Mouse (Mus musculus) R1 (cell line): ENCODE measurements around the gene Atp4b.
"Not testable (repeated sequence)": the region's sequence is repeated elsewhere in the genome, so short reads cannot be mapped to it uniquely, and the experiment has no call there.

Experiments
- DNase-seq: peaks from one replicate; pipeline ENCODE4 v3.0.0-alpha.2; 2018; ENCODE audit warnings: low read depth, low spot score

Atp4b gene

GRCm38 (mm10) chr8:13382999-13383398, 13.6 kb downstream of the Atp4b start:
- no peak for DNase-seq

GRCm38 (mm10) chr8:13382536-13382935, 14.1 kb downstream of the Atp4b start:
- no peak for DNase-seq

- no peak for DNase-seq
Measured at GRCm38 (mm10) chr8:13381630-13382029, 15.0 kb downstream of the Atp4b start.

GRCm38 (mm10) chr8:13373151-13373662, 23.4 kb downstream of the Atp4b start:
- DNase-seq: peak; percentile 17

- DNase-seq: peak; percentile 82
Measured at GRCm38 (mm10) chr8:13361865-13362264, 34.8 kb downstream of the Atp4b start.

- no peak for DNase-seq
Measured at GRCm38 (mm10) chr8:13360213-13360612, 36.4 kb downstream of the Atp4b start.

- DNase-seq: no peak
Measured at GRCm38 (mm10) chr8:13356681-13357080, 39.9 kb downstream of the Atp4b start.

- peak; percentile 58 for DNase-seq
Measured at GRCm38 (mm10) chr8:13356221-13356620, 40.4 kb downstream of the Atp4b start.

GRCm38 (mm10) chr8:13353883-13354282, 42.7 kb downstream of the Atp4b start:
- DNase-seq: no peak

GRCm38 (mm10) chr8:13353155-13353833, 43.3 kb downstream of the Atp4b start:
- no peak for DNase-seq

- DNase-seq: no peak
Measured at GRCm38 (mm10) chr8:13352601-13353000, 44.0 kb downstream of the Atp4b start.

- no peak for DNase-seq
Measured at GRCm38 (mm10) chr8:13351593-13351992, 45.0 kb downstream of the Atp4b start.

GRCm38 (mm10) chr8:13350052-13350451, 46.6 kb downstream of the Atp4b start:
- no peak for DNase-seq

- no peak for DNase-seq
Measured at GRCm38 (mm10) chr8:13343134-13343533, 53.5 kb downstream of the Atp4b start.

GRCm38 (mm10) chr8:13342340-13342739, 54.3 kb downstream of the Atp4b start:
- no peak for DNase-seq

- no peak for DNase-seq
Measured at GRCm38 (mm10) chr8:13340650-13341049, 56.0 kb downstream of the Atp4b start.

- DNase-seq: no peak
Measured at GRCm38 (mm10) chr8:13339646-13339990, 57.0 kb downstream of the Atp4b start.

- peak; percentile 63 for DNase-seq
Measured at GRCm38 (mm10) chr8:13338901-13339645, 57.6 kb downstream of the Atp4b start.

- peak; percentile 87 for DNase-seq
Measured at GRCm38 (mm10) chr8:13338255-13338860, 58.3 kb downstream of the Atp4b start, which contains the start of gene Tfdp1. TSS of gene Tfdp1 (plus strand) at chr8:13338751.

GRCm38 (mm10) chr8:13337678-13338077, 58.9 kb downstream of the Atp4b start:
- DNase-seq: no peak

- DNase-seq: not testable (repeated sequence)
Measured at GRCm38 (mm10) chr8:13337245-13337644, 59.4 kb downstream of the Atp4b start.
